Mouse (Mus musculus) intestine, postnatal 0 days (tissue): ENCODE measurements around the gene Dlx2. TPM values are rescaled to one million over a fixed set of nuclear protein-coding genes. Genes with fewer than 3 reads are reported as not detected.

ENCODE experiments used
- ATAC-seq: fragments of 200-750 bp; cut with Nextera tagmentation; 2 replicates; pipeline ENCODE4 v1.8.0; 2017; ENCODE audit warnings: mild to moderate bottlenecking, moderate TSS enrichment, moderate library complexity
- H3K27ac ChIP-seq: fragments of 300-500 bp; sonication (generic); 2 replicates; pipeline ENCODE4 v1.5.1; 2014; ENCODE audit warnings: mild to moderate bottlenecking, low read depth, low read length, moderate library complexity
- H3K27me3 ChIP-seq: fragments of 300-500 bp; sonication (generic); replicated peaks from 2 replicates; pipeline ENCODE4 v1.6.1; 2014; ENCODE audit warnings: low read length, mixed read lengths; ENCODE audit not compliant: control insufficient read depth, insufficient read depth
- H3K36me3 ChIP-seq: fragments of 300-500 bp; sonication (generic); 2 replicates; pipeline ENCODE4 v1.6.1; 2014; ENCODE audit warnings: mild to moderate bottlenecking, moderate library complexity; ENCODE audit not compliant: control insufficient read depth, insufficient read depth
- H3K4me1 ChIP-seq: fragments of 300-500 bp; sonication (generic); replicated peaks from 2 replicates; pipeline ENCODE4 v1.6.1; 2014; ENCODE audit warnings: antibody characterized with exemption, low read length, mixed read lengths; ENCODE audit not compliant: control insufficient read depth, insufficient read depth
- H3K4me2 ChIP-seq: fragments of 300-500 bp; sonication (generic); replicated peaks from 2 replicates; pipeline ENCODE4 v1.6.1; 2014; ENCODE audit warnings: low read depth, mild to moderate bottlenecking, moderate library complexity
- H3K4me3 ChIP-seq: fragments of 300-500 bp; sonication (generic); 2 replicates; pipeline ENCODE4 v1.5.1; 2014; ENCODE audit warnings: low read depth, low read length
- H3K9ac ChIP-seq: fragments of 300-500 bp; sonication (generic); 2 replicates; pipeline ENCODE4 v1.6.1; 2014; ENCODE audit warnings: mild to moderate bottlenecking, low read depth, low read length
- H3K9me3 ChIP-seq: fragments of 300-500 bp; sonication (generic); 2 replicates; pipeline ENCODE4 v1.6.1; 2016; ENCODE audit warnings: mixed run types; ENCODE audit not compliant: control insufficient read depth
- CTCF ChIP-seq: sonication (generic); IDR thresholded peaks from 2 replicates; pipeline ENCODE4 v1.5.1; 2016; ENCODE audit warnings: low read depth, mild to moderate bottlenecking, control low read depth, antibody characterized with exemption, moderate library complexity
- WGBS: fragments of 180-500 bp; shearing (Covaris S2); extraction: QIAGEN DNeasy Blood & Tissue Kit; methylation state at CpG from one replicate; pipeline ENCODE4 v1.1.7; 2014; 5-methylcytosine and 5-hydroxymethylcytosine counted together
- polyA plus RNA-seq: library from polyadenylated mRNA; unstranded; fragments of >200 nt; fragmentation: Nextera tagmentation; extraction: Ambion mirVana; gene quantifications from 2 replicates; pipeline ENCODE4 v1.2.1, GENCODE M21; 2015

Gene Dlx2
- polyA plus RNA-seq, 1 experiment from 2014 or later: 1.3 TPM

DNA sequence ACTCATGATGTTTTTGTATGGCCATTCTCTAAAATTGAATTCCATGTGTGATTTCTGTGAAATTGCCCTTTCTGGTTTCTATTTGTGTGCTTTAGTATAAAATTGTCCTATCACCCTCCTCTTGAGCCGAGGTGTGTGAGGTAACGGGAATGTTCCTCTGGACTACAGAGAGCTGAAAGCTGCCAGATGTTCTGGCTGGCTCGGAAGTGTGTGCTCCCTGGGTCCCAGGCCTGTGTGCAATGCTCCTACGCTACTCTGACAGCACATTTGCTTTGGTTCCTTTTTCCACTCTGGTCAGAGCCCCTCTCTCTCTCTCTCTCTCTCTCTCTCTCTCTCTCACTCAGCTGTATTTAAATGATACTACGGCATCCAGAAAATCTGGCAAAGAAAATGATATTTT, 49.4 kb downstream of the Dlx2 start:
- Histone ChIP-seq H3K27me3 (no peaks in the 10 kb centered on the region), H3K9ac (no peak overlapping the region), H3K36me3 (no peaks in the 10 kb centered on the region), H3K9me3 (no peaks in the 10 kb centered on the region), H3K4me3 (no peak overlapping the region), H3K4me1 (no peaks in the 10 kb centered on the region), H3K27ac (no peak overlapping the region), H3K4me2 (no peak overlapping the region)
- 61% methylated on average over 5 of the region's 5 CpGs for WGBS
- no peak for ATAC-seq
- TF ChIP-seq CTCF: no peak

- H3K9ac ChIP-seq: no peak overlapping the region
- no peaks in the 10 kb centered on the region for H3K9me3 ChIP-seq
- no peak overlapping the region for H3K4me3 ChIP-seq
- TF ChIP-seq CTCF: no peak
- ATAC-seq: no peak
- no peaks in the 10 kb centered on the region for H3K4me1 ChIP-seq
- H3K4me2 ChIP-seq: no peak overlapping the region
- no peak overlapping the region for H3K27ac ChIP-seq
- no peaks in the 10 kb centered on the region for H3K27me3 ChIP-seq
- H3K36me3 ChIP-seq: no peaks in the 10 kb centered on the region
- WGBS: 31% methylated on average over 4 of the region's 4 CpGs
These were observed 51.6 kb downstream of the Dlx2 start for GRCm38 (mm10) chr2:71494971-71495370.

- H3K27me3 ChIP-seq: no peaks in the 10 kb centered on the region
- no peak overlapping the region for H3K4me3 ChIP-seq
- no peak overlapping the region for H3K9ac ChIP-seq
- H3K36me3 ChIP-seq: no peaks in the 10 kb centered on the region
- no peaks in the 10 kb centered on the region for H3K4me1 ChIP-seq
- no peak overlapping the region for H3K27ac ChIP-seq
- no peak for TF ChIP-seq CTCF
- no peaks in the 10 kb centered on the region for H3K9me3 ChIP-seq
- no peak overlapping the region for H3K4me2 ChIP-seq
- ATAC-seq: no peak
- whole genome bisulfite sequencing: 73% methylated on average over 10 of the region's 10 CpGs
These were observed 52.1 kb downstream of the Dlx2 start for GRCm38 (mm10) chr2:71494503-71494902.

Other genes with a start within 250 kb of the Dlx2 start
- gene Slc25a12, start 179.0 kb downstream of the Dlx2 start, polyA plus RNA-seq: 14.7 and 14.9 TPM in 2 replicates
- 39.4 and 39.6 TPM in 2 replicates for gene Hat1, start 157.8 kb downstream of the Dlx2 start, polyA plus RNA-seq
- gene Metap1d, start 93.5 kb downstream of the Dlx2 start, polyA plus RNA-seq: 13.5 and 15.6 TPM in 2 replicates
- gene Dlx1, start 18.6 kb downstream of the Dlx2 start, polyA plus RNA-seq: 1.5 and 1.8 TPM in 2 replicates
- gene Itga6, start 198.9 kb upstream of the Dlx2 start, polyA plus RNA-seq: 32.1 and 36.9 TPM in 2 replicates